Mouse (Mus musculus): ENCODE data around the gene Tes3-ps.

- TF ChIP-seq GATA1 (IDR thresholded peaks at IDR 0.05; ENCODE audit: low read depth, low read length), result no peak
- no peak for TF ChIP-seq ELF1 (IDR thresholded peaks at IDR 0.05; ENCODE audit: low read depth, low read length)
- TF ChIP-seq MYB (IDR thresholded peaks at IDR 0.05; ENCODE audit: low read depth, low read length), result no peak
- no peak for TF ChIP-seq BHLHE40 (IDR thresholded peaks at IDR 0.05; ENCODE audit: borderline replicate concordance, low read depth, low read length)
- TF ChIP-seq CHD1 (IDR thresholded peaks at IDR 0.05; ENCODE audit: low read depth, low read length), result no peak
- TF ChIP-seq MAFK (IDR thresholded peaks at IDR 0.05; ENCODE audit: borderline replicate concordance, low read depth, low read length), result no peak
- TF ChIP-seq ZMIZ1 (IDR thresholded peaks at IDR 0.05; ENCODE audit: low read depth, low read length), result no peak
These were observed 31.5 kb upstream of the Tes3-ps start for GRCm38 (mm10) chr13:49461458-49462132.
